Mouse (Mus musculus): ENCODE results near the gene Gzmd. TPM values are rescaled to one million over a fixed set of nuclear protein-coding genes. Genes with fewer than 3 reads are reported as not detected.
"Not testable (repeated sequence)": the region's sequence is repeated elsewhere in the genome, so short reads cannot be mapped to it uniquely, and the experiment has no call there.

Gene Gzmd
- polyA plus RNA-seq, 1 experiment = 0.12 TPM

GRCm38 (mm10) chr14:56155340-56155739 lies 22.9 kb upstream of the Gzmd start:
- Histone ChIP-seq H3ac (ENCODE audit: control insufficient read depth, insufficient read length, low read depth) (no peak overlapping the region), H3K79me2 (ENCODE audit: control insufficient read depth, insufficient read depth) (no peaks in the 10 kb centered on the region), H3K79me3 (ENCODE audit: low read depth) (no peaks in the 10 kb centered on the region), H3K4me3 (ENCODE audit: insufficient read depth, poor library complexity, severe bottlenecking) (no peak overlapping the region), H3K27me3 (ENCODE audit: control insufficient read depth, insufficient read depth, insufficient read length) (no peaks in the 10 kb centered on the region), H3K36me3 (ENCODE audit: control insufficient read depth, insufficient read depth) (no peaks in the 10 kb centered on the region)
- TF ChIP-seq MAX (IDR thresholded peaks at IDR 0.05) (no peak), MYOD1 (IDR thresholded peaks at IDR 0.05; ENCODE audit: control insufficient read depth, insufficient read length, low read depth) (no peak), CTCF (IDR thresholded peaks at IDR 0.05; ENCODE audit: control insufficient read depth, insufficient read depth, insufficient read length) (no peak), USF1 (IDR thresholded peaks at IDR 0.05; ENCODE audit: low read depth) (no peak), FOSL1 (IDR thresholded peaks at IDR 0.05; ENCODE audit: insufficient read depth, low read length, poor library complexity, severe bottlenecking) (no peak), CEBPB (IDR thresholded peaks at IDR 0.05; ENCODE audit: low read depth) (no peak), MYOG (IDR thresholded peaks at IDR 0.05; ENCODE audit: control insufficient read depth, extremely low read depth, insufficient read length) (no peak)

GRCm38 (mm10) chr14:56133675-56134074 lies 1.3 kb upstream of the Gzmd start:
- not testable (repeated sequence) for H3K4me3 ChIP-seq (ENCODE audit: insufficient read depth, poor library complexity, severe bottlenecking); H3ac ChIP-seq (ENCODE audit: control insufficient read depth, insufficient read length, low read depth); H3K79me3 ChIP-seq (ENCODE audit: low read depth); H3K36me3 ChIP-seq (ENCODE audit: control insufficient read depth, insufficient read depth); H3K79me2 ChIP-seq (ENCODE audit: control insufficient read depth, insufficient read depth); H3K27me3 ChIP-seq (ENCODE audit: control insufficient read depth, insufficient read depth, insufficient read length)

- H3ac ChIP-seq (ENCODE audit: control insufficient read depth, insufficient read length, low read depth) = no peak overlapping the region
- TF ChIP-seq MAX (IDR thresholded peaks at IDR 0.05) = no peak
- H3K79me3 ChIP-seq (ENCODE audit: low read depth) = no peaks in the 10 kb centered on the region
- H3K27me3 ChIP-seq (ENCODE audit: control insufficient read depth, insufficient read depth, insufficient read length) = no peaks in the 10 kb centered on the region
- H3K36me3 ChIP-seq (ENCODE audit: control insufficient read depth, insufficient read depth) = no peaks in the 10 kb centered on the region
- H3K4me3 ChIP-seq (ENCODE audit: insufficient read depth, poor library complexity, severe bottlenecking) = no peak overlapping the region
- no peaks in the 10 kb centered on the region for H3K79me2 ChIP-seq (ENCODE audit: control insufficient read depth, insufficient read depth)
Measured at GRCm38 (mm10) chr14:56128341-56128740, 4.1 kb downstream of the Gzmd start.

- no peaks in the 10 kb centered on the region for H3K79me3 ChIP-seq (ENCODE audit: low read depth)
- H3K79me2 ChIP-seq (ENCODE audit: control insufficient read depth, insufficient read depth) = no peaks in the 10 kb centered on the region
- TF ChIP-seq CTCF (IDR thresholded peaks at IDR 0.05; ENCODE audit: control insufficient read depth, insufficient read depth, insufficient read length) = no peak
- no peak for TF ChIP-seq MAX (IDR thresholded peaks at IDR 0.05)
- TF ChIP-seq CEBPB (IDR thresholded peaks at IDR 0.05; ENCODE audit: low read depth) = no peak
- TF ChIP-seq MYOD1 (IDR thresholded peaks at IDR 0.05; ENCODE audit: control insufficient read depth, insufficient read length, low read depth) = no peak
- TF ChIP-seq MYOG (IDR thresholded peaks at IDR 0.05; ENCODE audit: control insufficient read depth, extremely low read depth, insufficient read length) = no peak
- no peak for TF ChIP-seq FOSL1 (IDR thresholded peaks at IDR 0.05; ENCODE audit: insufficient read depth, low read length, poor library complexity, severe bottlenecking)
- no peak for TF ChIP-seq USF1 (IDR thresholded peaks at IDR 0.05; ENCODE audit: low read depth)
- H3K4me3 ChIP-seq (ENCODE audit: insufficient read depth, poor library complexity, severe bottlenecking) = no peak overlapping the region
- no peak overlapping the region for H3ac ChIP-seq (ENCODE audit: control insufficient read depth, insufficient read length, low read depth)
- no peaks in the 10 kb centered on the region for H3K27me3 ChIP-seq (ENCODE audit: control insufficient read depth, insufficient read depth, insufficient read length)
- H3K36me3 ChIP-seq (ENCODE audit: control insufficient read depth, insufficient read depth) = no peaks in the 10 kb centered on the region
Measured at GRCm38 (mm10) chr14:56123516-56123915, 8.9 kb downstream of the Gzmd start.

- no peak for TF ChIP-seq MYOD1 (IDR thresholded peaks at IDR 0.05; ENCODE audit: control insufficient read depth, insufficient read length, low read depth)
- no peak for TF ChIP-seq MYOG (IDR thresholded peaks at IDR 0.05; ENCODE audit: control insufficient read depth, extremely low read depth, insufficient read length)
- TF ChIP-seq USF1 (IDR thresholded peaks at IDR 0.05; ENCODE audit: low read depth) = no peak
- no peak for TF ChIP-seq MAX (IDR thresholded peaks at IDR 0.05)
- TF ChIP-seq CTCF (IDR thresholded peaks at IDR 0.05; ENCODE audit: control insufficient read depth, insufficient read depth, insufficient read length) = no peak
- TF ChIP-seq FOSL1 (IDR thresholded peaks at IDR 0.05; ENCODE audit: insufficient read depth, low read length, poor library complexity, severe bottlenecking) = no peak
- no peak for TF ChIP-seq CEBPB (IDR thresholded peaks at IDR 0.05; ENCODE audit: low read depth)
- no peaks in the 10 kb centered on the region for H3K79me3 ChIP-seq (ENCODE audit: low read depth)
- H3K4me3 ChIP-seq (ENCODE audit: insufficient read depth, poor library complexity, severe bottlenecking) = no peak within 1 kb of the TSS
- H3K79me2 ChIP-seq (ENCODE audit: control insufficient read depth, insufficient read depth) = no peaks in the 10 kb centered on the region
- no peaks in the 10 kb centered on the region for H3K27me3 ChIP-seq (ENCODE audit: control insufficient read depth, insufficient read depth, insufficient read length)
- no peaks in the 10 kb centered on the region for H3K36me3 ChIP-seq (ENCODE audit: control insufficient read depth, insufficient read depth)
- H3ac ChIP-seq (ENCODE audit: control insufficient read depth, insufficient read length, low read depth) = no peak within 1 kb of the TSS
Measured at GRCm38 (mm10) chr14:56120525-56120924, 11.9 kb downstream of the Gzmd start, which contains the start of gene Gzme. Gzme (minus strand) TSS chr14:56120625.

- not testable (repeated sequence) for H3ac ChIP-seq (ENCODE audit: control insufficient read depth, insufficient read length, low read depth); H3K79me2 ChIP-seq (ENCODE audit: control insufficient read depth, insufficient read depth); H3K79me3 ChIP-seq (ENCODE audit: low read depth); H3K36me3 ChIP-seq (ENCODE audit: control insufficient read depth, insufficient read depth); H3K4me3 ChIP-seq (ENCODE audit: insufficient read depth, poor library complexity, severe bottlenecking); H3K27me3 ChIP-seq (ENCODE audit: control insufficient read depth, insufficient read depth, insufficient read length)
Measured at GRCm38 (mm10) chr14:56115531-56116310, 16.7 kb downstream of the Gzmd start.

Data from C2C12 (cell line).